Mouse (Mus musculus) olfactory bulb, adult 2 months (tissue): ENCODE measurements around the gene Syt9.
"Not testable (repeated sequence)": the region's sequence is repeated elsewhere in the genome, so short reads cannot be mapped to it uniquely, and the experiment has no call there.

ENCODE experiments used
- CTCF ChIP-seq: fragments of 200-500 bp; IDR thresholded peaks from 2 replicates; pipeline ENCODE4 v1.5.1; 2012; ENCODE audit warnings: low read depth, mild to moderate bottlenecking, low read length, moderate library complexity; ENCODE audit not compliant: insufficient read depth
- POLR2A ChIP-seq: fragments of 200-500 bp; IDR thresholded peaks from 2 replicates; pipeline ENCODE4 v1.6.1; 2012; ENCODE audit warnings: mild to moderate bottlenecking, low read depth, low read length, moderate library complexity; ENCODE audit not compliant: insufficient read depth

DNA sequence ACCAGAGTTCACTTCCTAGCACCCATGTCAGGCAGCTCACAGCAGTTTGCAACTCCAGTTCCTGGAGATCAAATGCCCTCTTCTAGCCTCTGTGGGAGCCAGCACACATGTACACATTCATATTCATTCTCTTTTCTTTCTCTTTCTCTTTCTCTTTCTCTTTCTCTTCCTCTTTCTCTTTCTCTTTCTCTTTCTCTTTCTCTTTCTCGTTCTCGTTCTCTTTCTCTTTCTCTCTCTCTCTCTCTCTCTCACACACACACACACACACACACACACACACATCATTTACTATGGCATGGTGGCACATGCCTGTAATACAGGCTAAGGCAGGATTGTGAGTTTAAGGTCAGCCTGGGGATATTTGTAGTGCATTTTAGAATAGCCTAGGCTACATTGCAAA, 115.2 kb downstream of the Syt9 start:
- not testable (repeated sequence) for TF ChIP-seq CTCF, POLR2A
